Mouse (Mus musculus) ES-Bruce4 (cell line): ENCODE data around the gene Rasgef1b. TPM values are rescaled to one million over a fixed set of nuclear protein-coding genes. Genes with fewer than 3 reads are reported as not detected.

Source experiments
- H3K27ac ChIP-seq: 2 replicates; pipeline ENCODE4 v1.5.1; 2012; ENCODE audit warnings: low read length, inconsistent platforms; ENCODE audit not compliant: insufficient read depth
- H3K27me3 ChIP-seq: 2 replicates; pipeline ENCODE4 v1.6.1; 2012; ENCODE audit warnings: mild to moderate bottlenecking, low read length, inconsistent platforms; ENCODE audit not compliant: control insufficient read depth, poor library complexity, insufficient read depth, severe bottlenecking
- H3K36me3 ChIP-seq: 2 replicates; pipeline ENCODE4 v1.6.1; 2012; ENCODE audit warnings: inconsistent platforms, mild to moderate bottlenecking, low read length, moderate library complexity; ENCODE audit not compliant: control insufficient read depth, poor library complexity, insufficient read depth, severe bottlenecking
- H3K4me1 ChIP-seq: one replicate; pipeline ENCODE4 v1.8.1; 2011; ENCODE audit warnings: low read length; ENCODE audit not compliant: control insufficient read depth, insufficient read depth
- H3K4me3 ChIP-seq: 2 replicates; pipeline ENCODE4 v1.5.1; 2011; ENCODE audit warnings: low read depth, mild to moderate bottlenecking, low read length
- H3K9ac ChIP-seq: 2 replicates; pipeline ENCODE4 v1.6.1; 2012; ENCODE audit warnings: low read depth, mild to moderate bottlenecking, inconsistent platforms; ENCODE audit not compliant: poor library complexity, severe bottlenecking
- H3K9me3 ChIP-seq: replicated peaks from 2 replicates; pipeline ENCODE4 v1.6.1; 2012; ENCODE audit warnings: mild to moderate bottlenecking, low read length, inconsistent platforms; ENCODE audit not compliant: control insufficient read depth, poor library complexity, insufficient read depth, severe bottlenecking
- CTCF ChIP-seq: IDR thresholded peaks from one replicate; pipeline ENCODE4 v1.8.1; 2011; ENCODE audit warnings: low read depth, low read length
- EP300 ChIP-seq: IDR thresholded peaks from 2 replicates; pipeline ENCODE4 v1.6.1; 2011; ENCODE audit warnings: low read depth, low read length; ENCODE audit not compliant: insufficient read depth
- POLR2A ChIP-seq: IDR thresholded peaks from one replicate; pipeline ENCODE4 v1.8.1; 2011; ENCODE audit warnings: low read length; ENCODE audit not compliant: insufficient read depth
- polyA plus RNA-seq: library from polyadenylated mRNA; stranded (reverse); fragments of >200 nt; gene quantifications from 2 replicates; pipeline ENCODE4 v1.2.4, GENCODE M21; 2011; ENCODE audit warnings: low read depth; ENCODE audit not compliant: missing spikeins, insufficient read depth, insufficient read length

Rasgef1b gene
- polyA plus RNA-seq, 1 experiment = 1.9 TPM

DNA sequence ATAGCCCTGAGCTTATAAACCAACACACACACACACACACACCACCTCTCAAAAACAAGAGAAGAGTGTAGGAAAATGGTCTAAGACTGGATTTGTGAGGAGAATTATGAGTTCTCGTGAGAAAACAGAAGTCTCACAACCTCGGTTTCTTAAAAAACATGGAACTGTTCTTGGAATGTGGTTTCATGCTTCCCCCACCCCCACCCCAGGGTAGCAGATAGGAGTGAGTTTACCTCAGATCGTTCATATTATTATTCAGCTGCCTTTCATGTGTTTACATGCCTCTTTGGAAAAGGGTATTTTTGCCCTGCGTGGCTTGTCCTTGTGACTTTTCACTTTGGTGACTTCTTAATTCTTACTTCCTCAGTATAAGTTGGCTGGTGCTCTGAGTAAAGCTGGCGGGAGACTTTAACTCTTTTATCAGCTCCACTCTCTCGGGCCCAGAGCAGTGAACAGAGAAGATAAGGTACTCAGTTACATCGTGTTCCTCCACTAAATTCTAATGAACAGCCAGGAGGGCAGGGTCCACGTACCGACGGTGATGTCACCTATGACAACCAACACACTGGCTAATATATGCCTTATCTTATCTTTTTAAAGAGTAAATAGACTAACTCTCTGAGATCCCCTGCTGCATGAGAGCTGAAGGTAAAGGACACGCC lies 96.1 kb downstream of the Rasgef1b start:
- Histone ChIP-seq H3K36me3 (no peaks in the 10 kb centered on the region), H3K4me3 (no peak overlapping the region), H3K27me3 (no peaks in the 10 kb centered on the region), H3K9me3 (no peaks in the 10 kb centered on the region), H3K9ac (no peak overlapping the region), H3K27ac (no peak overlapping the region), H3K4me1 (no peaks in the 10 kb centered on the region)
- TF ChIP-seq EP300 (no peak), POLR2A (no peak), CTCF (no peak)

DNA sequence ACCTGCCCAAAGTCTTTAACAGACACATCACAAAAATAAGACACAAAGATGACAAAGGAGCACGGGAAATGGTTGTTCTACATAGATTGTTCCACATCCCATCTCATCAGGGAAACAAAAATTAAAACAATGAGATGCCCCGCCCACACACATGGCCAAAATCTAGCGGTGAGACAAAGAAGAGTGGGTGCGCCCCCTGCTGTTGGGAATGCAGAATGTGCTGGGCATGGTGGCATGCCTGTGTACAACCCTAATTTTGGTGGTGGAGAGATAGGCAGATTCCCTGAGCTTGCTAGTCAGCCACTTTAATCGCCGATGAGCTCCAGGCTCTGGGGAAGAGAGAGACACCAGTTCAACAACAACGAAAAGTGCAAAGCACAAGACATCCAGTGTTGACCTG lies 98.8 kb downstream of the Rasgef1b start:
- Histone ChIP-seq H3K4me1 (no peaks in the 10 kb centered on the region), H3K36me3 (no peaks in the 10 kb centered on the region), H3K9ac (no peak overlapping the region), H3K27ac (no peak overlapping the region), H3K9me3 (no peaks in the 10 kb centered on the region), H3K4me3 (no peak overlapping the region), H3K27me3 (no peaks in the 10 kb centered on the region)
- peak; percentile 70 for TF ChIP-seq CTCF
- no peak for TF ChIP-seq POLR2A

DNA sequence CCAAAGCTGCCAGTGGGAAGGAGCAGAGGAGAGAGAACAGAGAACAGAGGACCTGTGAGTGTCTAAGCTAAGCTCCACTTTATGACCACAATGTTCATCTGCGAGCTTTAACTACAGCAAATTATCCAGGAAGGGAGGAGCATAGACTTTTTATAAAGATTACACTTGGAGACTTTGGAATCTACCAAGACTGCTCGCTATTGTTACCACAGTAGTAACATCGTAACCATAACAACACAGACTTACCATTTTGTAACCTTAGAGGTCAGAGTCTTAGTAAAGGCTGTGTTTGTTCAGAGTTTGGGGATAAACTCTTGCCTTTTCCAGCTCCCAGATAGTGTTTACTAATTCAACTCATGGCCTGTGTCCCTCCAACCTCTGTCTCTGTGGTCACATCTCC lies 103.3 kb downstream of the Rasgef1b start:
- Histone ChIP-seq H3K9ac (no peak overlapping the region), H3K4me1 (no peaks in the 10 kb centered on the region), H3K36me3 (no peaks in the 10 kb centered on the region), H3K27ac (no peak overlapping the region), H3K9me3 (no peaks in the 10 kb centered on the region), H3K4me3 (no peak overlapping the region), H3K27me3 (no peaks in the 10 kb centered on the region)
- TF ChIP-seq CTCF (no peak), POLR2A (no peak), EP300 (no peak)

DNA sequence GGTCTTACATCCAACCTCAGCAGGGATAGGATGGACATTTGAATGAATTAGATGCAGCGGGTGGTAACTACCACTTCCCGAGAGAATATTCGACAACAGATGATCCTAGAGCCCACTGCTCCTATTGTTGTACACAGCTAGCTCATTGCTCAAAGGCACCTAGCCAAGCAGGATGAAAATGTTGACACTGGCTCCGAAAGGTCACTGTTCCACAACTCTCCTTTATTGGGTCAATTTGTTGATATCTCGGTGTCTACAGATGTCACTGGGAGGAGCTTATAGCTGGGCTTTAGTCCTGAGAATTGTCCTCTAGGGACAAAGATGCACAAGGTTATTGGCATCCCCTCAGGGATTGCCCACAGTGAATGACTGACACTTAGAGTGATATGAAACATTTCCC lies 108.1 kb downstream of the Rasgef1b start:
- Histone ChIP-seq H3K27ac (no peak overlapping the region), H3K4me3 (no peak overlapping the region), H3K36me3 (no peaks in the 10 kb centered on the region), H3K9me3 (no peaks in the 10 kb centered on the region), H3K27me3 (no peaks in the 10 kb centered on the region), H3K9ac (no peak overlapping the region), H3K4me1 (no peaks in the 10 kb centered on the region)
- TF ChIP-seq EP300 = no peak
- no peak for TF ChIP-seq CTCF
- TF ChIP-seq POLR2A = no peak

DNA sequence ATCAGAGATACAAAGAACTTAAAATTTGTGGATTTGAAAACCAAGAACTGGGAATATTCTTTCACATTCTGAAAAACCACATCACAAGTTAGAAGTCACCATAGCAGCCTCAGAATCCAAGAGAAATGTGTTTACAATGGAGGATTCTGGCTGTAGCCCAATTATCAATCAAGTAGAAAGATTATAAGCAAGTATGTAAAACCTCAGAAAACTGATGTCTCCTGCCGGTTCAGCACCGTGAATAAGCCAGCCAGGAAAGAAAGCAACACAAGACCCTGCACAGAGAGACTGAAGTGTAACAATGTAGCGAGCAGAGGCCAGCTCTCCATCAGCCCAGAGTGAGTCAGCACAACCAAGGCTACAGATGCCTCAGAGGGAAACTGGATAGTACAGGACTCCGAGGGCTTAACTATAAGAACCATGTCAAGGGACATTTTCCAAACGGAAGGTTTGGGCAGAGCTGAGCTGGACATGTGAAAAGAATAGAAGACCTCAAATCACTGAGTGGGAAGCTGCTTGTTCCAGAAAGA lies 111.5 kb downstream of the Rasgef1b start:
- no peak overlapping the region for H3K9ac ChIP-seq
- no peaks in the 10 kb centered on the region for H3K36me3 ChIP-seq
- H3K4me1 ChIP-seq = peaks cover 2% of the 10 kb centered on the region
- H3K27ac ChIP-seq = no peak overlapping the region
- no peaks in the 10 kb centered on the region for H3K9me3 ChIP-seq
- H3K27me3 ChIP-seq = no peaks in the 10 kb centered on the region
- H3K4me3 ChIP-seq = no peak overlapping the region
- TF ChIP-seq CTCF (no peak), POLR2A (no peak), EP300 (no peak)

DNA sequence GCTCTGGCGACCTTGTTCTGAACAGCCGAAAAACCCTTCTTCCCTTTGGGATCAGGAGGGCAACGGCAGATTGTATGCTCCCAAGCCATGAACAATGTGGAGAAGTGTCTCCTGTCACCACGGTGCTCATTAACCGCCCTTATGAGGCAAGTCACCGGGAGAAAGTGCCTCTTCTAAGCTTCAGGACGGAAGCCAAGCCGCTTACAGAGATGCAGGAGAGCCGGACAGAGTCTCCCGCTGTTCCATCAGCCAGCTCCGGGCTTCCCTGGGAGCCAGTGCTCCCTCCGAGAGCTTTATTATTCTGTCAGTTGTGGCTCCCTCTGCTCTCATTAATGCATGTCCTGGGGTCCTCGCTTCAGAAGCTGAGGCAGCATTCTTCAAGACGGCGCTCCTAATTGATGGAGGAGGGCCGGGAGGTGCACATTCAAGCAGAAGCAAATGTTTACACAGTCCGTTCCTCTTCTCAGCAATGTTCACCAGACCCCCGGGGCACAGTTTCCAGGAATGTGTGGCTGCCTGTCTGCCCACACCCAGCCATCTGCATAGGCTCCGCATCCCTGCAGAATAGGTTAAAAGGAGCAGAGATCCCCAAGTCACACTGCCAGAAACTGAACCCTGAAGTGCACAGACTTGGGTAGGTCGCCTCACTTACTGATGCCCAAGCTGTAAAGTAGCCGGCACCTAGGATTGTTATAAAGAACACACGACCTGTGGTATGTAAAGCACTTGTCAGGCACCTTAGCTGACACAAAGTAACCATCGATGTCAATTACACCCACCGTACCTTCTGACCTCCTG lies 115.3 kb downstream of the Rasgef1b start:
- H3K36me3 ChIP-seq = no peaks in the 10 kb centered on the region
- TF ChIP-seq EP300 (peak; percentile 67; the same call in 1 of the 2 replicates), CTCF (no peak), POLR2A (no peak)
- no peaks in the 10 kb centered on the region for H3K27me3 ChIP-seq
- H3K4me3 ChIP-seq = peak overlapping the region; percentile 39
- peaks cover 2% of the 10 kb centered on the region for H3K4me1 ChIP-seq
- H3K9ac ChIP-seq = no peak overlapping the region
- no peaks in the 10 kb centered on the region for H3K9me3 ChIP-seq
- H3K27ac ChIP-seq = 0 out of 2 replicates have a peak overlapping the region, but pooled peaks have one; percentile 34
